Mouse (Mus musculus) G1E-ER4 (cell line): ENCODE data around the gene Cyp2e1. TPM values are rescaled to one million over a fixed set of nuclear protein-coding genes. Genes with fewer than 3 reads are reported as not detected.

Source experiments
- GATA1 ChIP-seq: IDR thresholded peaks from one replicate; pipeline ENCODE4 v1.8.0; 2012; ENCODE audit warnings: low read length, inconsistent platforms
- polyA plus RNA-seq: library from polyadenylated mRNA; stranded (reverse); fragments of >175 nt; gene quantifications from 2 replicates; pipeline ENCODE4 v1.2.3, GENCODE M21; 2012

Cyp2e1 gene
- not detected in 2 replicates for polyA plus RNA-seq

- no peak for TF ChIP-seq GATA1
Observed at GRCm38 (mm10) chr7:140763447-140764020, at the start of gene Cyp2e1. Gene Cyp2e1 (plus strand): TSS chr7:140763739.

- no peak for TF ChIP-seq GATA1
Observed at GRCm38 (mm10) chr7:140717155-140718055, 46.1 kb upstream of the Cyp2e1 start.

DNA sequence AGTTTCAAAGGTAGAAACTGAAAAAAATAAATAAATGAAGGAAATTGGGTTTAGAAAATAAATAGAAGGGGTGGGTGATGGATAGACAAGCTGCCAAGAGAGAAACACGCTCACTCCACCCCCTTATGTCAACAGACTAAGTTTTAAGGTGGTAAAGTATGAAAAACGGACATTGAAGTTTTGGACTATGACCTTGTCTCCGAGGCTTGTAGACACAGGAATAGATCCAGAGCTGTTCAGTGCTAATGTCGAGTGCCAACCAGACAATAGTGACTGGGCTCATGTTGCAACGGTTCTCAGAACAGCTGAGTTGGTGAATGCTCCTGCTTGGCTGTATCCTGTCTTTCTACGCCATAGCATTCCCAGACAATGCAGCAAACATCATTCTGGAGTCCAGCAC is 42.4 kb upstream of the Cyp2e1 start:
- TF ChIP-seq GATA1, result no peak

DNA sequence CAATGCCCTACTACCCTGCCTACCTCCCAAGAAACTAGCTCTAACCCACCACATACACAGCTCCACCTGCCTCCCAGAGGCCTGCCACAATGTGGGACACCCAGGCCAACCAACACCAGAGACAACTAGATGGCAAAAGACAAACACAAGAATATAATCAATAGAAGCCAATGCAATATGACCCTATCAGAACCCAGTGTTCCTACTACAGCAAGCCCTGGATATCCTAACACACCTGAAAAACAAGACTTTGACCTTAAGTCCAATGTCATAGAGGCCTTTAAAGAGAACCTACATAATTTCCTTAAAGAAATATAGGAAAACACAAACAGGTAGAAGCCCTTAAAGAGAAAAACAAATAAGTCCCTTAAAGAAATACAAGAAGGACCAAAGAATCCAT is 38.0 kb upstream of the Cyp2e1 start:
- TF ChIP-seq GATA1, result no peak

- TF ChIP-seq GATA1, result no peak
Observed at GRCm38 (mm10) chr7:140733162-140733561, 30.4 kb upstream of the Cyp2e1 start.

GRCm38 (mm10) chr7:140747402-140747801 is 16.1 kb upstream of the Cyp2e1 start:
- TF ChIP-seq GATA1, result no peak

DNA sequence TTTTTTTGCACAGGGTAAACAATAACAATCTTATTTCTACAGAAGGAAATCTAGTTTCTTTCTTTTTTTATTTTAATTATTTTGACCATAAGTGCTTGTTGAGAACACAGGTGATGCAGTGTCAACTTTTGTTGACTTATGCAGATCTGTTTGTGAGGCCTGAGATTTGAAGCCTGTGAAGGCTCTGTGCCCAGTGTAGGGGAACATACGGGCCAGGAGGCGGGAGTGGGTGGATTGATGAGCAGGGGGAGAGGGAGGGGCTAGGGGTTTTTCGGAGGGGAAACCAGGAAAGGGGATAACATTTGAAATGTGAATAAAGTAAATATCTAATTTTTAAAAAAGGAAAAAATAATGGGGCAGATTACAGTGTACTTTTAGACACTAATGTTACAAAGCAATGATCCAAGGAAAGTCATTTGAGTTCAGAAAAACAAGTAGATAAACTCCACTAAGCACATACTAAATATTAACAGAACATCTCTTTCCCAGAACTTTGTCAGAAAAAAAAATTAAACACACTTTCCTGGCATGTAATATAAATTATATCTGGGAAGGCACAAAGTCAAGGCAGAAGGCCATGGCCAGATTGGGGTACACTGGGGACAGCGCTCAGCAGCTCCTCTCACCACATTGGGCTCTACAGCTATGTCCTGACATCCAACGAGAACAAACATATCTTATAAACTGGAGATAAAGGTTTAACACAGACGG is 15.3 kb upstream of the Cyp2e1 start:
- TF ChIP-seq GATA1, result no peak

- TF ChIP-seq GATA1, result no peak
Observed at GRCm38 (mm10) chr7:140748827-140749160, 14.7 kb upstream of the Cyp2e1 start.

GRCm38 (mm10) chr7:140754556-140754955 is 9.0 kb upstream of the Cyp2e1 start:
- no peak for TF ChIP-seq GATA1

DNA sequence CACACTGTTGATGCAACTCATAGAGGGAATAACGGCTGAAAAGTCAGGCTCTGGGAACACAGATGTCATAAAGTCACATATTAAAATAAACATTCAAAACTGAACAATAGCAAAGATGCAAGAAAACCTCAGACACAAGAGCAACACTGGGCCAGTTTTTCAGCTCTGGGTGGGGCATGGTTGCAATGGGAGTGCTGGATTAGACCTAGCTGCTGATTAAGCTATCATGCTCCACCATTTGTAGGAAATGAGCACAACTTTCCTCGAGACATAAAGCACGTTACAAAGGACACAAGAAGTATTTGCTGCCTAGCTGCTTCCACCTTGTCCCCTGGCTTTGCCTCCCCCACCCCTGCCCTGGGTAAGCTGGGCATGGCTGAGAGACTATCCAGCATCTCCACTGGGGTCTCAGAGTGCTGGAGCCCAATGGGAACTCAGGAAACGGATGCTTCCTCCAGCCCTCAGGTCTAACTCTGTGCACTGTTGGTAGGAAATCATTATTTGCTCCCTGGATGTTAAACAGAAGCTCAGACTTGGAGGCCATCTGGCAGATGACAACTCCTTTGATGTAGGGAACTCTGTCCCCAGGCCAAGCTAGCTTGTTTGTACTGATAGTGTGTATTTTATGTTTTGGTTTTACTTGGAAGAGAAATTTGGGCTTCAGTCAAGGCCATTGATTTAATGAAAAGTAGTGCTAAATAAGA is 7.2 kb upstream of the Cyp2e1 start:
- no peak for TF ChIP-seq GATA1

DNA sequence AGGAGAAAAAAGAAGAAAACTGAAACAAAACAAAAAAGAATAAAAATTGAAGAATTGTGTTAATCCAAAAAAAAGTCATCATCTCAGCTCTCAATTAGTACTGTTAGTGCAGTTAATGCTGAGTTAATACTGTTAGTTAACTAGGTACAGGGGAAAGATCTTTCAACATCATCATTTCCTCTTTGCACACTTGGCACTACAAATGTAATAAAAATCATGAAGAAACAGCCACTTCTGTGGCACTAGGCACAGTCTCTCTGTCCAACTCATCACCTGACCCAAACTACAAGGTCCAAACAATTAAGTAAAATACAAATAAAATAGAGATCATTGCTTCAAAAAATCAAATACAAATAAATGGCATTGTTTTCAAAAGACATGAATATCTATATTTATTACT is 2.9 kb upstream of the Cyp2e1 start:
- TF ChIP-seq GATA1, result no peak

GRCm38 (mm10) chr7:140765888-140766739 is 2.6 kb downstream of the Cyp2e1 start:
- no peak for TF ChIP-seq GATA1

- TF ChIP-seq GATA1, result no peak
Observed at GRCm38 (mm10) chr7:140780548-140780947, 17.0 kb downstream of the Cyp2e1 start.

- TF ChIP-seq GATA1, result no peak
Observed at GRCm38 (mm10) chr7:140787406-140788052, 24.0 kb downstream of the Cyp2e1 start, which contains the start of gene Syce1. Gene Syce1 (minus strand): TSS chr7:140787852.
